Mouse (Mus musculus) neural tube, embryonic 11.5 days (tissue): Measurements from ENCODE around the gene Abhd4. TPM values are rescaled to one million over a fixed set of nuclear protein-coding genes. Genes with fewer than 3 reads are reported as not detected.

Experiments
- ATAC-seq: fragments of 200-750 bp; cut with Nextera tagmentation; 2 replicates; pipeline ENCODE4 v1.8.0; 2017; ENCODE audit warnings: moderate number of reproducible peaks, mild to moderate bottlenecking, moderate TSS enrichment, moderate library complexity; ENCODE audit not compliant: insufficient read depth, low FRiP score, low TSS enrichment
- DNase-seq: peaks from one replicate; pipeline ENCODE4 v3.0.0-alpha.2; 2015; ENCODE audit warnings: low spot score
- H3K27ac ChIP-seq: fragments of 300-500 bp; sonication (generic); 2 replicates; pipeline ENCODE4 v1.5.1; 2014; ENCODE audit warnings: low read depth, mild to moderate bottlenecking, low read length
- H3K27me3 ChIP-seq: fragments of 300-500 bp; sonication (generic); 2 replicates; pipeline ENCODE4 v1.6.1; 2014; ENCODE audit warnings: mild to moderate bottlenecking, low read length, mixed read lengths; ENCODE audit not compliant: control insufficient read depth, insufficient read depth
- H3K36me3 ChIP-seq: fragments of 300-500 bp; sonication (generic); 2 replicates; pipeline ENCODE4 v1.6.1; 2014; ENCODE audit warnings: mild to moderate bottlenecking, low read length, moderate library complexity, mixed read lengths; ENCODE audit not compliant: control insufficient read depth, insufficient read depth
- H3K4me1 ChIP-seq: fragments of 300-500 bp; sonication (generic); 2 replicates; pipeline ENCODE4 v1.6.1; 2014; ENCODE audit warnings: low read length, mixed read lengths; ENCODE audit not compliant: control insufficient read depth, insufficient read depth
- H3K4me2 ChIP-seq: fragments of 300-500 bp; sonication (generic); 2 replicates; pipeline ENCODE4 v1.6.1; 2014; ENCODE audit warnings: low read depth, mild to moderate bottlenecking, moderate library complexity
- H3K4me3 ChIP-seq: fragments of 300-500 bp; sonication (generic); 2 replicates; pipeline ENCODE4 v1.5.1; 2014; ENCODE audit warnings: low read depth, low read length
- H3K9ac ChIP-seq: fragments of 300-500 bp; sonication (generic); 2 replicates; pipeline ENCODE4 v1.6.1; 2014; ENCODE audit warnings: mild to moderate bottlenecking, low read length
- H3K9me3 ChIP-seq: fragments of 300-500 bp; sonication (generic); 2 replicates; pipeline ENCODE4 v1.6.1; 2016; ENCODE audit warnings: low read length; ENCODE audit not compliant: control insufficient read depth
- WGBS: fragments of 180-500 bp; shearing (Covaris S2); extraction: QIAGEN DNeasy Blood & Tissue Kit; methylation state at CpG from one replicate; pipeline ENCODE4 v1.1.7; 2014; 5-methylcytosine and 5-hydroxymethylcytosine counted together
- polyA plus RNA-seq: library from polyadenylated mRNA; unstranded; fragments of >200 nt; fragmentation: Nextera tagmentation; extraction: Ambion mirVana; gene quantifications from 2 replicates; pipeline ENCODE4 v1.2.1, GENCODE M21; 2014

The Abhd4 gene
- polyA plus RNA-seq, 1 experiment from 2014 or later = 45.7 TPM

DNA sequence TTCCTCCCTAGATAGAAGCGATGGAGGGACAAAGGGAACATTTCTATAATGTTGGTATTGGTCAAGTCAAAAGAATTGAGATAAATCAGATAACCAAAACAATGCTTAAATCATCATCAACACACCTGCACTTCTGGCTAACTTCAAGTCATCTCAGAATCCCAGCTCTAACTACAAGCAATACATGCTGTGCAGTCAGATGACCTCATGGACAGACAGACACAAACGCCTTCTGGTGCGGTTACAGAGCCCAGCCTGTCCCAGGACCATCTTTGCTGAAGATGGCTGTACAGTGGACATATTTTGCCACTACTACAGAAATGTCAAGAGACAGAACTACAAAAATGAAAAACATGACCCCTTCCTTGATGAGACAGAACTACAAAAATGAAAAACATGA is 16.4 kb downstream of the Abhd4 start:
- no peaks in the 10 kb centered on the region for H3K4me1 ChIP-seq
- no peak overlapping the region for H3K4me3 ChIP-seq
- H3K27me3 ChIP-seq = no peaks in the 10 kb centered on the region
- no peak overlapping the region for H3K4me2 ChIP-seq
- no peak for ATAC-seq
- H3K27ac ChIP-seq = no peak overlapping the region
- DNase-seq = no peak
- no peaks in the 10 kb centered on the region for H3K36me3 ChIP-seq
- 83% methylated on average over 3 of the region's 3 CpGs for WGBS
- no peak overlapping the region for H3K9ac ChIP-seq
- no peaks in the 10 kb centered on the region for H3K9me3 ChIP-seq

GRCm38 (mm10) chr14:54271976-54272606 is 18.1 kb downstream of the Abhd4 start:
- H3K36me3 ChIP-seq = no peaks in the 10 kb centered on the region
- H3K9ac ChIP-seq = no peak overlapping the region
- no peaks in the 10 kb centered on the region for H3K9me3 ChIP-seq
- DNase-seq (no peak), ATAC-seq (no peak)
- no peak overlapping the region for H3K27ac ChIP-seq
- no peak overlapping the region for H3K4me3 ChIP-seq
- no peaks in the 10 kb centered on the region for H3K27me3 ChIP-seq
- no peaks in the 10 kb centered on the region for H3K4me1 ChIP-seq
- no peak overlapping the region for H3K4me2 ChIP-seq
- WGBS = 83% methylated on average over 3 of the region's 3 CpGs

GRCm38 (mm10) chr14:54272696-54273095 is 18.7 kb downstream of the Abhd4 start:
- Histone ChIP-seq H3K9ac (no peak overlapping the region), H3K4me1 (no peaks in the 10 kb centered on the region), H3K4me2 (no peak overlapping the region), H3K27me3 (no peaks in the 10 kb centered on the region), H3K4me3 (no peak overlapping the region), H3K27ac (no peak overlapping the region), H3K9me3 (no peaks in the 10 kb centered on the region), H3K36me3 (no peaks in the 10 kb centered on the region)
- DNase-seq = no peak
- no peak for ATAC-seq
- WGBS = 88% methylated on average over 3 of the region's 3 CpGs

- WGBS = 88% methylated on average over 2 of the region's 2 CpGs
- Histone ChIP-seq H3K4me2 (no peak overlapping the region), H3K9ac (no peak overlapping the region)
Measured at GRCm38 (mm10) chr14:54276446-54276845, 22.5 kb downstream of the Abhd4 start.

GRCm38 (mm10) chr14:54284839-54285238 is 30.9 kb downstream of the Abhd4 start, which contains the start of gene Olfr49:
Gene Olfr49, minus strand, starts transcription at chr14:54284939.
- DNase-seq (no peak), ATAC-seq (no peak)
- H3K4me3 ChIP-seq = no peak within 1 kb of the TSS
- H3K9me3 ChIP-seq = no peaks in the 10 kb centered on the region
- H3K27ac ChIP-seq = no peak within 1 kb of the TSS
- H3K4me1 ChIP-seq = no peaks in the 10 kb centered on the region
- H3K27me3 ChIP-seq = no peaks in the 10 kb centered on the region
- H3K9ac ChIP-seq = no peak within 1 kb of the TSS
- no peak within 1 kb of the TSS for H3K4me2 ChIP-seq
- H3K36me3 ChIP-seq = no peaks in the 10 kb centered on the region
- WGBS = 80% methylated on average over 1 of the region's 1 CpGs

More at GRCm38 (mm10) chr14:54276446-54276845, 22.5 kb downstream of the Abhd4 start:
- no peak for ATAC-seq
- no peak for DNase-seq
- no peaks in the 10 kb centered on the region for H3K36me3 ChIP-seq
- H3K27me3 ChIP-seq = no peaks in the 10 kb centered on the region
- H3K4me3 ChIP-seq = no peak overlapping the region
- H3K27ac ChIP-seq = no peak overlapping the region
- H3K9me3 ChIP-seq = no peaks in the 10 kb centered on the region
- H3K4me1 ChIP-seq = no peaks in the 10 kb centered on the region

DNA sequence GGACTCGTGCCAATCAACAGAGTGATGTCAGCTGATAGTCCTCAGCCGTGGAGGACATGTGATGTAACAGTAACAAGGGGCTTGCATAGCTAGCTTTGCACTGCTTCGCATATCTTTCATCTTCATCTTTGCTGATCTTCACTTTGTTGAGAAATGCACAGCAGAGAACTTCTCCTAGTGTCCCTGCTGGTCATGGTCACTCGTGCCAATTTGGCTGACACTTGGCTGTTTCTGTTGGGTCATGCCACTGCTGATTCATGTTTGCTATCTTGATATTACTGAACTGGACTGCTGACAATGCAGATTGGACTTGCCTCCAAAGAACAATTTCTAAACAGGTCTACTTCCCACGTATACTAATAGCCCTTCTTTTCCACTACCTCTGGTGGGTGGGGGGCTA is 46.1 kb downstream of the Abhd4 start:
- WGBS = 84% methylated on average over 5 of the region's 5 CpGs
- Histone ChIP-seq H3K27me3 (no peaks in the 10 kb centered on the region), H3K4me1 (no peaks in the 10 kb centered on the region), H3K4me2 (no peak overlapping the region), H3K9ac (no peak overlapping the region), H3K9me3 (no peaks in the 10 kb centered on the region), H3K36me3 (no peaks in the 10 kb centered on the region), H3K4me3 (no peak overlapping the region), H3K27ac (no peak overlapping the region)
- no peak for DNase-seq
- ATAC-seq = no peak

DNA sequence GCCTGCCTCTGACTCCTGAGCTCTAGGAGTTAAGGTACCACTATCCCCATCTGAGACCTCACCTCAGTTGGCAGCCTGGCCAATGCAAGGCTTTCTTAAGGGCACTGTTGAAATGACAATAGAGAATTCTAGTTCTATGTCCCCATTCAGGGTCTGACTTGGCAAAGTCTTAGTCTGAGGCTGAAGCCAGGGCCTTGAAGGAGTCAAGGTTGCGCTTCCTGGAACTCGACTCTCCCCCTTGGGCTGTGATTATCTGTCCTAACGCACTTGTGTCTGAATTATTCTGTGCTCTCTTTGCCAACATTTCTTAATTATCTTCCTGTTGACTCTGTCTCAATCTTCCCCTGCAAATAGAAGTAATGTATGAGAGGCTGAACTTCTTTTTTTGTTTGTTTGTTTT is 46.7 kb downstream of the Abhd4 start:
- ATAC-seq (no peak), DNase-seq (no peak)
- Histone ChIP-seq H3K4me3 (no peak overlapping the region), H3K27ac (no peak overlapping the region), H3K4me2 (no peak overlapping the region), H3K36me3 (no peaks in the 10 kb centered on the region), H3K27me3 (no peaks in the 10 kb centered on the region), H3K9ac (no peak overlapping the region), H3K9me3 (no peaks in the 10 kb centered on the region), H3K4me1 (no peaks in the 10 kb centered on the region)
- WGBS = 92% methylated on average over 3 of the region's 3 CpGs

GRCm38 (mm10) chr14:54311763-54312162 is 57.8 kb downstream of the Abhd4 start:
- DNase-seq = no peak
- Histone ChIP-seq H3K4me1 (no peaks in the 10 kb centered on the region), H3K9me3 (no peaks in the 10 kb centered on the region), H3K4me2 (no peak overlapping the region), H3K4me3 (no peak overlapping the region), H3K36me3 (no peaks in the 10 kb centered on the region), H3K9ac (no peak overlapping the region), H3K27ac (no peak overlapping the region), H3K27me3 (no peaks in the 10 kb centered on the region)
- no peak for ATAC-seq
- WGBS = 38% methylated on average over 3 of the region's 3 CpGs
